Comparison of ENCODE assay signal across 8 mouse cellular contexts in the genomic region with DNA sequence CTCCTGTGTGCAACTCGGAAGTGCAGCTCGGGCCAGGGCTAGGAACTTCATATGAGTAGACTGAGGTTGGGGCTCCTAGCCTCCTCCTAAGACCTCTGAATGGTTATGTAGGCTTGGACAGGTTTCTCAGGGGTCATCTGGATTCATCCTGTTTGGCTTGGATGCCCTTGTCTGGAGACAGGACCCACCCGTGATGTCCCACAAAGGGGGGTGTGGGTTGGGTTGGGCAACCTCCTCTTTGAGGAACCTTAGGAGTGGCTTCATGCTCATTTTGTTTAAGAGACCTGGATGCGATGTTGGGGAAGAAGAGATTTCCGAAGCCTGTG. TPM values are rescaled to one million over a fixed set of nuclear protein-coding genes. Genes with fewer than 3 reads are reported as not detected.
A peak's percentile ranks its signal among the peaks of the same experiment; 100 is the strongest.
DNase-seq lines count a peak whose midpoint lies in the region; ATAC-seq lines count a peak whose summit lies in the region.

No protein-coding gene starts in this region.

- H3K27me3 ChIP-seq in liver, embryonic 11.5 days (replicated peaks; ENCODE audit: control insufficient read depth, insufficient read depth, low read length) = no peaks in the 10 kb centered on the region
- H3K27me3 ChIP-seq in embryonic facial prominence, embryonic 11.5 days (ENCODE audit: control insufficient read depth, insufficient read depth, low read length) = no peaks in the 10 kb centered on the region
- H3K27me3 ChIP-seq in hindbrain, embryonic 16.5 days (replicated peaks; ENCODE audit: control insufficient read depth, insufficient read depth, low read length) = no peaks in the 10 kb centered on the region
- H3K27me3 ChIP-seq in midbrain, embryonic 14.5 days (ENCODE audit: control insufficient read depth, insufficient read depth, low read length) = no peaks in the 10 kb centered on the region

- H3K4me3 ChIP-seq in liver, embryonic 11.5 days (ENCODE audit: low read depth, low read length) = peak overlapping the region; percentile 87
- H3K4me3 ChIP-seq in embryonic facial prominence, embryonic 11.5 days (ENCODE audit: low read depth, low read length) = peak overlapping the region; percentile 86
- no peak overlapping the region for H3K4me3 ChIP-seq in hindbrain, embryonic 16.5 days (ENCODE audit: low read length)
- H3K4me3 ChIP-seq in midbrain, embryonic 14.5 days (replicated peaks; ENCODE audit: low read depth, low read length) = no peak overlapping the region

- WGBS in liver, embryonic 11.5 days = 42% methylated on average over 5 of the region's 5 CpGs
- WGBS in embryonic facial prominence, embryonic 11.5 days = 77% methylated on average over 5 of the region's 5 CpGs
- WGBS in hindbrain, embryonic 16.5 days = 66% methylated on average over 5 of the region's 5 CpGs
- WGBS in midbrain, embryonic 14.5 days = 45% methylated on average over 5 of the region's 5 CpGs

- ATAC-seq in liver, embryonic 11.5 days (replicated peaks; ENCODE audit: low FRiP score) = no peak
- no peak for ATAC-seq in embryonic facial prominence, embryonic 11.5 days (replicated peaks; ENCODE audit: insufficient number of reproducible peaks, low FRiP score, low TSS enrichment, low read depth)
- no peak for ATAC-seq in hindbrain, embryonic 16.5 days
- ATAC-seq in midbrain, embryonic 14.5 days (ENCODE audit: low FRiP score, low TSS enrichment) = no peak
- ATAC-seq in erythroid progenitor cell, adult 5-6 weeks (replicated peaks; ENCODE audit: low FRiP score, poor library complexity, severe bottlenecking) = no peak

- H3K9me3 ChIP-seq in liver, embryonic 11.5 days (ENCODE audit: control insufficient read depth, low read length) = no peaks in the 10 kb centered on the region
- no peaks in the 10 kb centered on the region for H3K9me3 ChIP-seq in embryonic facial prominence, embryonic 11.5 days (replicated peaks; ENCODE audit: control insufficient read depth, low read length)
- H3K9me3 ChIP-seq in hindbrain, embryonic 16.5 days (ENCODE audit: control insufficient read depth, low read length) = no peaks in the 10 kb centered on the region
- H3K9me3 ChIP-seq in midbrain, embryonic 14.5 days (ENCODE audit: control insufficient read depth, low read length) = no peaks in the 10 kb centered on the region

- DNase-seq in liver, embryonic 11.5 days (ENCODE audit: low spot score) = no peak
- DNase-seq in liver = no peak
- DNase-seq in embryonic facial prominence, embryonic 11.5 days (ENCODE audit: low spot score) = no peak
- no peak for DNase-seq in midbrain, embryonic 14.5 days
- no peak for DNase-seq in c-Kit-positive CD71-positive TER-119-positive erythroid progenitor cells, embryonic 14.5 days (ENCODE audit: low spot score)
- no peak for DNase-seq in left cerebral cortex, adult 9 months (ENCODE audit: low spot score in 2 of 2)

- H3K4me1 ChIP-seq in liver, embryonic 11.5 days (replicated peaks; ENCODE audit: control insufficient read depth, insufficient read depth, low read length) = peaks cover 46% of the 10 kb centered on the region
- H3K4me1 ChIP-seq in embryonic facial prominence, embryonic 11.5 days (ENCODE audit: control insufficient read depth, insufficient read depth, low read length) = peaks cover 6% of the 10 kb centered on the region; the same call in 1 of the 2 replicates
- peaks cover 23% of the 10 kb centered on the region for H3K4me1 ChIP-seq in hindbrain, embryonic 16.5 days (ENCODE audit: control insufficient read depth, insufficient read depth, low read depth, low read length)
- peaks cover 33% of the 10 kb centered on the region for H3K4me1 ChIP-seq in midbrain, embryonic 14.5 days (ENCODE audit: control insufficient read depth, insufficient read depth, low read length)

- peak overlapping the region; percentile 95 for H3K4me2 ChIP-seq in liver, embryonic 11.5 days
- H3K4me2 ChIP-seq in embryonic facial prominence, embryonic 11.5 days (ENCODE audit: low read depth, low read length) = peak overlapping the region; percentile 84
- H3K4me2 ChIP-seq in hindbrain, embryonic 16.5 days (ENCODE audit: low read length) = peak overlapping the region; percentile 95
- peak overlapping the region; percentile 84 for H3K4me2 ChIP-seq in midbrain, embryonic 14.5 days (ENCODE audit: low read length)

- H3K36me3 ChIP-seq in liver, embryonic 11.5 days (ENCODE audit: control insufficient read depth, insufficient read depth, low read length) = peaks cover 41% of the 10 kb centered on the region
- H3K36me3 ChIP-seq in embryonic facial prominence, embryonic 11.5 days (replicated peaks; ENCODE audit: control insufficient read depth, insufficient read depth, low read depth, low read length) = peaks cover 11% of the 10 kb centered on the region; the same call in 1 of the 2 replicates
- H3K36me3 ChIP-seq in hindbrain, embryonic 16.5 days (ENCODE audit: control insufficient read depth, insufficient read depth, low read length) = peaks cover 14% of the 10 kb centered on the region
- H3K36me3 ChIP-seq in midbrain, embryonic 14.5 days (ENCODE audit: control insufficient read depth, insufficient read depth, low read length) = peaks cover 27% of the 10 kb centered on the region

- H3K27ac ChIP-seq in liver, embryonic 11.5 days (ENCODE audit: low read depth, low read length) = peak overlapping the region; percentile 99
- peak overlapping the region; percentile 96 for H3K27ac ChIP-seq in embryonic facial prominence, embryonic 11.5 days (replicated peaks; ENCODE audit: low read depth, low read length)
- no peak overlapping the region for H3K27ac ChIP-seq in hindbrain, embryonic 16.5 days (ENCODE audit: low read depth, low read length)
- peak overlapping the region; percentile 83 for H3K27ac ChIP-seq in midbrain, embryonic 14.5 days (replicated peaks; ENCODE audit: low read depth, low read length)

- peak overlapping the region; percentile 96 for H3K9ac ChIP-seq in liver, embryonic 11.5 days (ENCODE audit: low read depth, low read length)
- H3K9ac ChIP-seq in embryonic facial prominence, embryonic 11.5 days (replicated peaks; ENCODE audit: low read length) = peak overlapping the region; percentile 89
- H3K9ac ChIP-seq in hindbrain, embryonic 16.5 days (ENCODE audit: low read depth, low read length) = no peak overlapping the region
- no peak overlapping the region; the same call in 1 of the 2 replicates for H3K9ac ChIP-seq in midbrain, embryonic 14.5 days (replicated peaks; ENCODE audit: low read length)

RNA-seq across cellular contexts. Expression of gene Bysl, which starts 14.5 kb away (rescaled TPM):
- 43.1 and 45.9 TPM in 2 replicates for polyA plus RNA-seq in liver, embryonic 11.5 days (2014; fragmentation: Nextera tagmentation; extraction: Ambion mirVana)
- 30.4 and 31.4 TPM in 2 replicates for polyA plus RNA-seq in embryonic facial prominence, embryonic 11.5 days (2014; fragmentation: Nextera tagmentation; extraction: Ambion mirVana)
- polyA plus RNA-seq in hindbrain, embryonic 16.5 days (2015; fragmentation: Nextera tagmentation; extraction: Ambion mirVana) = 35.5 and 37.8 TPM in 2 replicates
- 32.0 and 33.2 TPM in 2 replicates for polyA plus RNA-seq in midbrain, embryonic 14.5 days (2014; fragmentation: Nextera tagmentation; extraction: Ambion mirVana)
- total RNA-seq in erythroid progenitor cell, adult 5-6 weeks (2015; ENCODE audit: low replicate concordance) = 5.9 and 8.3 TPM in 2 replicates
- 8.4 and 10.4 TPM in 2 replicates for total RNA-seq in erythroid progenitor cell, adult 5-6 weeks (2017; ENCODE audit: low replicate concordance)

RNA-seq across cellular contexts. Expression of gene Med20, which starts 14.6 kb away (rescaled TPM):
- 48.9 and 53.3 TPM in 2 replicates for polyA plus RNA-seq in liver, embryonic 11.5 days (2014; fragmentation: Nextera tagmentation; extraction: Ambion mirVana)
- 47.1 and 48.0 TPM in 2 replicates for polyA plus RNA-seq in embryonic facial prominence, embryonic 11.5 days (2014; fragmentation: Nextera tagmentation; extraction: Ambion mirVana)
- polyA plus RNA-seq in hindbrain, embryonic 16.5 days (2015; fragmentation: Nextera tagmentation; extraction: Ambion mirVana) = 43.7 and 45.3 TPM in 2 replicates
- polyA plus RNA-seq in midbrain, embryonic 14.5 days (2014; fragmentation: Nextera tagmentation; extraction: Ambion mirVana) = 48.1 and 49.5 TPM in 2 replicates
- total RNA-seq in erythroid progenitor cell, adult 5-6 weeks (2015; ENCODE audit: low replicate concordance) = 28.1 and 37.8 TPM in 2 replicates
- total RNA-seq in erythroid progenitor cell, adult 5-6 weeks (2017; ENCODE audit: low replicate concordance) = 36.5 and 63.2 TPM in 2 replicates

RNA-seq across cellular contexts. Expression of gene Gm20517, which starts 14.6 kb away (rescaled TPM):
- polyA plus RNA-seq in liver, embryonic 11.5 days (2014; fragmentation: Nextera tagmentation; extraction: Ambion mirVana) = 1.5 and 2.5 TPM in 2 replicates
- polyA plus RNA-seq in embryonic facial prominence, embryonic 11.5 days (2014; fragmentation: Nextera tagmentation; extraction: Ambion mirVana) = 0.98 and 1.9 TPM in 2 replicates
- polyA plus RNA-seq in hindbrain, embryonic 16.5 days (2015; fragmentation: Nextera tagmentation; extraction: Ambion mirVana) = 1.7 and 1.9 TPM in 2 replicates
- 3.1 and 3.2 TPM in 2 replicates for polyA plus RNA-seq in midbrain, embryonic 14.5 days (2014; fragmentation: Nextera tagmentation; extraction: Ambion mirVana)
- total RNA-seq in erythroid progenitor cell, adult 5-6 weeks (2015; ENCODE audit: low replicate concordance) = 11.5 and 13.8 TPM in 2 replicates
- total RNA-seq in erythroid progenitor cell, adult 5-6 weeks (2017; ENCODE audit: low replicate concordance) = 9.5 and 18.9 TPM in 2 replicates

RNA-seq across cellular contexts. Expression of gene Usp49, which starts 33.7 kb away (rescaled TPM):
- polyA plus RNA-seq in liver, embryonic 11.5 days (2014; fragmentation: Nextera tagmentation; extraction: Ambion mirVana) = 4.1 and 4.8 TPM in 2 replicates
- polyA plus RNA-seq in embryonic facial prominence, embryonic 11.5 days (2014; fragmentation: Nextera tagmentation; extraction: Ambion mirVana) = 4.3 and 5.2 TPM in 2 replicates
- 5.2 TPM in 2 replicates for polyA plus RNA-seq in hindbrain, embryonic 16.5 days (2015; fragmentation: Nextera tagmentation; extraction: Ambion mirVana)
- polyA plus RNA-seq in midbrain, embryonic 14.5 days (2014; fragmentation: Nextera tagmentation; extraction: Ambion mirVana) = 7.5 and 7.6 TPM in 2 replicates
- 26.8 and 35.7 TPM in 2 replicates for total RNA-seq in erythroid progenitor cell, adult 5-6 weeks (2015; ENCODE audit: low replicate concordance)
- 29.2 and 46.3 TPM in 2 replicates for total RNA-seq in erythroid progenitor cell, adult 5-6 weeks (2017; ENCODE audit: low replicate concordance)

Comparison
In these comparisons a context has a peak if more than half of its experiments do, and no peak if none do; other contexts are left out.
1. H3K4me3 ChIP-seq: peak in liver, embryonic 11.5 days (single experiment) and embryonic facial prominence, embryonic 11.5 days (single experiment); none in hindbrain, embryonic 16.5 days (single experiment) and midbrain, embryonic 14.5 days (single experiment).
2. H3K9ac ChIP-seq: peak in liver, embryonic 11.5 days (single experiment) and embryonic facial prominence, embryonic 11.5 days (single experiment); none in hindbrain, embryonic 16.5 days (single experiment) and midbrain, embryonic 14.5 days (single experiment).
3. Peak in every context shown above with its lines, with median percentiles within 50 percentile points of each other: H3K4me2 ChIP-seq.